Mouse (Mus musculus) cortical plate, adult 2 months (tissue): Measurements from ENCODE around the gene Klhl41.

ENCODE experiments used
- CTCF ChIP-seq: fragments of 200-500 bp; IDR thresholded peaks from 2 replicates; pipeline ENCODE4 v1.5.1; 2011; ENCODE audit warnings: mild to moderate bottlenecking, control low read depth, low read length; ENCODE audit not compliant: insufficient read depth; ENCODE audit errors: extremely low read depth
- POLR2A ChIP-seq: fragments of 200-500 bp; IDR thresholded peaks from 2 replicates; pipeline ENCODE4 v1.6.1; 2011; ENCODE audit warnings: mild to moderate bottlenecking, low read length, control low read depth; ENCODE audit not compliant: insufficient read depth; ENCODE audit errors: extremely low read depth

DNA sequence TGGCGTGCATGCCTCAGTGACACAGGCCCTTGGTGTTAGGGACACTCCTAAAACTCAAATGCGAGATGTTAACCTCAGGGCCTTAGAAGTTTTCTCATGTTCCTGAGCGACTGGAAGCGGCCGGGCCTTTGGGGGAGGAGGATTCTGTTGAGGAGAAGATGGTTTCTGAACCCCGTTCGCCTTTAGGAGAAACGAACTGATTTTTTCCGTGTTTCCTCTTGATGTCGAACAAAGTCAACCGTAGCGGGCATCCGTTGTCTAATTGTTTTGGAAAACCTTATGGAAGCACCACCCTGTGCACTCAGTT is 53.6 kb downstream of the Klhl41 start:
- TF ChIP-seq CTCF = no peak
- no peak for TF ChIP-seq POLR2A
